Mouse (Mus musculus) limb, embryonic 10.5 days (tissue): ENCODE measurements around the gene Tmem208. TPM values are rescaled to one million over a fixed set of nuclear protein-coding genes. Genes with fewer than 3 reads are reported as not detected.

ENCODE experiments used
- DNase-seq: peaks from one replicate; pipeline ENCODE4 v3.0.0-alpha.2; 2017; ENCODE audit warnings: low spot score
- H3K27ac ChIP-seq: fragments of 300-500 bp; sonication (generic); 2 replicates; pipeline ENCODE4 v1.5.1; 2016; ENCODE audit warnings: mild to moderate bottlenecking
- H3K27me3 ChIP-seq: fragments of 300-500 bp; sonication (generic); 2 replicates; pipeline ENCODE4 v1.6.1; 2016; ENCODE audit warnings: low read depth, mild to moderate bottlenecking; ENCODE audit not compliant: poor library complexity, severe bottlenecking
- H3K36me3 ChIP-seq: fragments of 300-500 bp; sonication (generic); 2 replicates; pipeline ENCODE4 v1.6.1; 2016; ENCODE audit warnings: mild to moderate bottlenecking, moderate library complexity
- H3K4me1 ChIP-seq: fragments of 300-500 bp; sonication (generic); 2 replicates; pipeline ENCODE4 v1.6.1; 2016
- H3K4me3 ChIP-seq: fragments of 300-500 bp; sonication (generic); 2 replicates; pipeline ENCODE4 v1.5.1; 2016; ENCODE audit warnings: mild to moderate bottlenecking, moderate library complexity
- H3K9me3 ChIP-seq: fragments of 300-500 bp; sonication (generic); replicated peaks from 2 replicates; pipeline ENCODE4 v1.6.1; 2016; ENCODE audit warnings: mild to moderate bottlenecking
- WGBS: fragments of 180-500 bp; shearing (Covaris S2); methylation state at CpG from one replicate; pipeline ENCODE4 v1.1.7; 2016; 5-methylcytosine and 5-hydroxymethylcytosine counted together
- polyA plus RNA-seq: library from polyadenylated mRNA; unstranded; fragments of >200 nt; fragmentation: Nextera tagmentation; extraction: Ambion mirVana; gene quantifications from 2 replicates; pipeline ENCODE4 v1.2.1, GENCODE M21; 2016

Tmem208 gene
- polyA plus RNA-seq, 1 experiment from 2014 or later = 105 TPM

- H3K4me3 ChIP-seq = no peak overlapping the region
- DNase-seq = no peak
- 90% methylated on average over 4 of the region's 4 CpGs for WGBS
- H3K27ac ChIP-seq = no peak overlapping the region
- H3K36me3 ChIP-seq = peaks cover 78% of the 10 kb centered on the region
- no peaks in the 10 kb centered on the region for H3K9me3 ChIP-seq
- H3K27me3 ChIP-seq = no peaks in the 10 kb centered on the region
- H3K4me1 ChIP-seq = no peaks in the 10 kb centered on the region
Observed at GRCm38 (mm10) chr8:105317941-105318340, 8.2 kb upstream of the Tmem208 start.

GRCm38 (mm10) chr8:105318662-105319190 is 7.4 kb upstream of the Tmem208 start:
- no peaks in the 10 kb centered on the region for H3K4me1 ChIP-seq
- H3K27me3 ChIP-seq = no peaks in the 10 kb centered on the region
- 82% methylated on average over 11 of the region's 11 CpGs for WGBS
- peaks cover 74% of the 10 kb centered on the region for H3K36me3 ChIP-seq
- no peaks in the 10 kb centered on the region for H3K9me3 ChIP-seq
- H3K27ac ChIP-seq = no peak overlapping the region
- H3K4me3 ChIP-seq = no peak overlapping the region
- DNase-seq = no peak

GRCm38 (mm10) chr8:105323183-105323582 is 3.0 kb upstream of the Tmem208 start:
- no peak for DNase-seq
- H3K4me3 ChIP-seq = no peak overlapping the region
- H3K27me3 ChIP-seq = no peaks in the 10 kb centered on the region
- H3K9me3 ChIP-seq = no peaks in the 10 kb centered on the region
- peaks cover 18% of the 10 kb centered on the region for H3K4me1 ChIP-seq
- no peak overlapping the region for H3K27ac ChIP-seq
- peaks cover 40% of the 10 kb centered on the region for H3K36me3 ChIP-seq
- WGBS = 88% methylated on average over 4 of the region's 4 CpGs

DNA sequence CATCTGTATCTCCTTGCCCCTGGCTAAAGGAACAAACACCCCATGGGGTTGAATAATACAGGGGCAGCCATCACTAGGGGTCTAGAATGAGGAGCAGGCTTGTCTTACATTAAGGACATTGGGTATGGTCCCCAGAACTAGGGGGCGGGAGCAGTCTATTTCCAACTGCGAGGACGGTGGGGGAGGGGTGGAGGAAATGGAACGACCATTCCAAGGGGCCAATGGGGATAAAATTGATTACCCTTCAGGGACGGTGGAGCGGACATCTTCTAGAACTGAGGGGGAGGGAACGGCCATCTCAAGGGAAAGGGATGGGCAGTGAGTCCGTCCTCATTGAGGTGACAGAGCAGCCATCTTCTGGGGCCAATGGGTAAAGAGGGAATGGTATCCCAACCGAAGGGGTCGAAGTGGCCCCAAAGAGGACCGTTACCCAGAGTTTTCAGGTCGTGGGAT is 487 bp upstream of the Tmem208 start:
- no peaks in the 10 kb centered on the region for H3K27me3 ChIP-seq
- H3K9me3 ChIP-seq = no peaks in the 10 kb centered on the region
- under 1% methylated on average over 12 of the region's 12 CpGs for WGBS
- no peak for DNase-seq
- peak overlapping the region; percentile 84 for H3K27ac ChIP-seq
- H3K4me1 ChIP-seq = peaks cover 18% of the 10 kb centered on the region
- peaks cover 46% of the 10 kb centered on the region for H3K36me3 ChIP-seq
- H3K4me3 ChIP-seq = peak overlapping the region; percentile 75

DNA sequence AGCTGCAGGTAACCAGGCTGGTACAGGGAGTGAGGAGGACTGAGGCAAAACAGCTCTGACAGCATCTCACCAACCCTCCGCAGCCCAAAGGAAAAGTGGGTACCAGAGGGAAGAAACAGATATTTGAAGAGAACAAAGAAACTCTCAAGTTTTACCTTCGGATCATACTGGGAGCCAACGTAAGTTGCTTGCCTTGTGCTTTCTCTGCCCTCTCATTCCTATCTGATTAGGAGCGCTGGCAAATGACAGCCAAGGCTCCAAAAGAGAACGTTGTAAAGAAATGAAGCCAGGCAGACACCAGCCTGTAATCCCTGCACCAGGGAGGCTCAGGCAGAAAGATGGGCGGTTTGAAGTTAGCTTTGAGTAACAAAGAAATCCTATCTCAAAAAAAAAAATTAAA is 814 bp downstream of the Tmem208 start:
- WGBS = 50% methylated on average over 6 of the region's 6 CpGs
- no peak for DNase-seq
- Histone ChIP-seq H3K27ac (peak overlapping the region; percentile 84), H3K4me3 (peak overlapping the region; percentile 75), H3K9me3 (no peaks in the 10 kb centered on the region), H3K36me3 (peaks cover 56% of the 10 kb centered on the region), H3K4me1 (peaks cover 18% of the 10 kb centered on the region), H3K27me3 (no peaks in the 10 kb centered on the region)

DNA sequence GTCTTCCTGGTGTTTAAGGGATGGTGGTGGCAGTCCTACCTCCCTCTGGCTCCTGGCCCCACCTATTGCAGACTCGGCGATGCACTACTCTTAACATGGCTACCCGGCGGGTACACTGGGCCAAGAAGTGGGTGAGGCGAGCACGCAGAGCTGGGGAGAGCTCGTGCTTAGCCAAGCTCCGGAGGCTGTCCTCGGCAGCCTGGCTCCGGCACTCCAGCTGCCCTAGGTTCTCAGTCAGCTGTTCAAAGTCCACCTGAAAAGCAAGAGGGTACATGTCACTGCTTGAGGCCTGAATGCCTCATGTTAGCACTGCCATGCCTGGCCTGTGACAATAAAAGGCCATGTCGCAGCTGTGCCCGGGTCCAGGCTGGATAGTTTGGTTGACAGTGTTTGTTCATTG is 4.2 kb downstream of the Tmem208 start:
- H3K9me3 ChIP-seq = no peaks in the 10 kb centered on the region
- DNase-seq = no peak
- H3K4me3 ChIP-seq = no peak overlapping the region
- WGBS = 96% methylated on average over 12 of the region's 12 CpGs
- H3K27ac ChIP-seq = no peak overlapping the region
- no peaks in the 10 kb centered on the region for H3K27me3 ChIP-seq
- H3K36me3 ChIP-seq = peaks cover 79% of the 10 kb centered on the region
- peaks cover 11% of the 10 kb centered on the region for H3K4me1 ChIP-seq

- 96% methylated on average over 22 of the region's 22 CpGs for WGBS
- no peak overlapping the region for H3K4me3 ChIP-seq
- H3K27ac ChIP-seq = no peak overlapping the region
- H3K9me3 ChIP-seq = no peaks in the 10 kb centered on the region
- peaks cover 90% of the 10 kb centered on the region for H3K36me3 ChIP-seq
- no peak for DNase-seq
- no peaks in the 10 kb centered on the region for H3K27me3 ChIP-seq
- H3K4me1 ChIP-seq = peaks cover 8% of the 10 kb centered on the region
Observed at GRCm38 (mm10) chr8:105331469-105331868, 5.3 kb downstream of the Tmem208 start.

DNA sequence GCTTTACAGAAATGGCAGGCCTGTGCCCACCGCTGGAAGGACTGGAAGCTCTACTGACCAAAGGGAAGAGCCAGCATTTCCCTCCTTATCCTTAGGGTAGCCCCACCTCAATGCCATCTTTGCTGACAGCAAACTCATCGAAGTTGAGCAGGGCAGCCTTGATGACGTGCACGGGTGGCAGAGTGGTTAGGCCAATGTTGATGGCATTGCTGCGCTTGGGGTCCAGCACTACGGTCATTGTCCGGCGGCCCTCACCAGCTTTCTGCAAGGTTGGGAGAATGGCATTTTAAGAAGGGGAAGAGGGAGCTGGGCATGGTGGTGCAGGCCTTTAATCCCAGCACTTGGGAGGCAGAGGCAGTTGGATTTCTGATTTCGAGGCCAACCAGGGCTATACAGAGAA is 5.8 kb downstream of the Tmem208 start:
- no peaks in the 10 kb centered on the region for H3K9me3 ChIP-seq
- H3K4me1 ChIP-seq = peaks cover 6% of the 10 kb centered on the region
- H3K27me3 ChIP-seq = peaks cover 4% of the 10 kb centered on the region; the same call in 1 of the 2 replicates
- no peak overlapping the region for H3K27ac ChIP-seq
- WGBS = 97% methylated on average over 9 of the region's 9 CpGs
- DNase-seq = no peak
- H3K36me3 ChIP-seq = peaks cover 95% of the 10 kb centered on the region
- no peak overlapping the region for H3K4me3 ChIP-seq

DNA sequence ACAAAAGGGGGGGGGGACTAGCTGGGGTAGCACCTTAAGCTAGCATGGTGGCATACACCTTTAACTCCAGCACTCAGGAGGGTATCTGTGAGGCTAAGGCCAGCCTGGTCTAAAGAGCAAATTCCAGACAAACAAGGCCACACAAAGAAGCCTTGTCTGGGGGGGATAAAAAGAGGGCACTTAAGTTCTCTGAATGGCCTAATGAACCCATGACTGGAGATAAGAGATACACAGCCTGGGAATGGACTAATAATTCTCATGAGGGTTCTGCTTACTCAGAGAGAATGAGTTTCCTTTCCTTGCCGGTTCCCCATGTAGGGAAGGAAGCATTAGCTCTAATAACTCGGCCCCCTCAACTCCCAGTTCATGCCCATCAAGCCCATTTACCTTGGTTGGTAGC is 6.4 kb downstream of the Tmem208 start:
- Histone ChIP-seq H3K4me1 (peaks cover under 1% of the 10 kb centered on the region), H3K4me3 (no peak overlapping the region), H3K27me3 (peaks cover 8% of the 10 kb centered on the region), H3K9me3 (no peaks in the 10 kb centered on the region), H3K36me3 (peaks cover 98% of the 10 kb centered on the region), H3K27ac (no peak overlapping the region)
- DNase-seq = no peak
- 86% methylated on average over 2 of the region's 2 CpGs for WGBS

GRCm38 (mm10) chr8:105336373-105337130 is 10.4 kb downstream of the Tmem208 start:
- Histone ChIP-seq H3K36me3 (peaks cover 76% of the 10 kb centered on the region), H3K27ac (no peak overlapping the region), H3K27me3 (peaks cover 8% of the 10 kb centered on the region), H3K4me1 (0 out of 2 replicates have a peak, but pooled peaks cover 9% of the 10 kb centered on the region), H3K4me3 (no peak overlapping the region), H3K9me3 (no peaks in the 10 kb centered on the region)
- 40% methylated on average over 32 of the region's 32 CpGs for WGBS
- no peak for DNase-seq

DNA sequence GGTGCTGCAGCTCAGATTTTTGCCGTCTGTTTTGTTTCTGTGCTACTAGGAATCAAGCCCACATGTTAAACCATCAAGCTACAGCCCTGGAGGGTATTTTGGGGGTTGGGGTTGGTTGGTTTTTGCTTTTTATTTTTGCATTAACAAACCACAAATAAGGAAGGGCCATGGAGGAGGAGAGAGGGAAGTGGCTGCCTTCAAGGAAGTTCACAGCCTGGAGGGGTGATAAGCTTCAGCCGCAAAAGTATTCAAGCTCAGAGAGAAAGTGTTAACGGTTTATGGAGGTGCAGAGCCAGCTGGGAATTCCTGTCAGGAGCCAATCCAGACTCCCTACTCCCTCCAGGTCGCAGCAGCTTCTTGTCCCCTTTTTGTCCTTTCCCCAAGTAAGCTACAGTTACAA is 12.8 kb downstream of the Tmem208 start:
- H3K27ac ChIP-seq = no peak overlapping the region

GRCm38 (mm10) chr8:105339886-105340635 is 13.9 kb downstream of the Tmem208 start:
- H3K27me3 ChIP-seq = peaks cover 8% of the 10 kb centered on the region
- H3K4me1 ChIP-seq = 0 out of 2 replicates have a peak, but pooled peaks cover 9% of the 10 kb centered on the region
- H3K4me3 ChIP-seq = no peak overlapping the region
- WGBS = 74% methylated on average over 6 of the region's 6 CpGs
- no peak overlapping the region for H3K27ac ChIP-seq
- no peak for DNase-seq
- H3K9me3 ChIP-seq = no peaks in the 10 kb centered on the region
- peaks cover 41% of the 10 kb centered on the region for H3K36me3 ChIP-seq

More for the DNA sequence above, 12.8 kb downstream of the Tmem208 start:
- WGBS = 26% methylated on average over 4 of the region's 4 CpGs
- peaks cover 8% of the 10 kb centered on the region for H3K27me3 ChIP-seq
- H3K9me3 ChIP-seq = no peaks in the 10 kb centered on the region
- H3K36me3 ChIP-seq = peaks cover 52% of the 10 kb centered on the region
- DNase-seq = no peak
- H3K4me3 ChIP-seq = no peak overlapping the region
- 0 out of 2 replicates have a peak, but pooled peaks cover 9% of the 10 kb centered on the region for H3K4me1 ChIP-seq

GRCm38 (mm10) chr8:105341399-105341798 is 15.2 kb downstream of the Tmem208 start:
- 56% methylated on average over 8 of the region's 8 CpGs for WGBS

More at GRCm38 (mm10) chr8:105341399-105341798, 15.2 kb downstream of the Tmem208 start:
- no peak overlapping the region for H3K4me3 ChIP-seq
- peaks cover 28% of the 10 kb centered on the region for H3K36me3 ChIP-seq
- H3K9me3 ChIP-seq = no peaks in the 10 kb centered on the region
- H3K27me3 ChIP-seq = peaks cover 8% of the 10 kb centered on the region
- DNase-seq = no peak
- no peak overlapping the region for H3K27ac ChIP-seq
- peaks cover 20% of the 10 kb centered on the region for H3K4me1 ChIP-seq
